Mouse (Mus musculus) kidney, adult 2 months (tissue): ENCODE data around the gene Slc41a2.

Experiments used
- CTCF ChIP-seq: fragments of 200-500 bp; conservative IDR thresholded peaks from 2 replicates; pipeline ENCODE4 v1.5.1; 2011; ENCODE audit warnings: low read depth, mild to moderate bottlenecking, control low read depth, low read length, moderate library complexity, mixed read lengths; ENCODE audit not compliant: insufficient read depth, insufficient read length
- POLR2A ChIP-seq: fragments of 200-500 bp; IDR thresholded peaks from one replicate; pipeline ENCODE4 v1.6.1; 2011; ENCODE audit warnings: low read depth, low read length, control low read depth

- TF ChIP-seq CTCF (no peak), POLR2A (no peak)
These were observed 125.1 kb downstream of the Slc41a2 start for GRCm38 (mm10) chr10:83212618-83213017.
